Mouse (Mus musculus): ENCODE data around the gene Ghrh. TPM values are rescaled to one million over a fixed set of nuclear protein-coding genes. Genes with fewer than 3 reads are reported as not detected.
A peak's percentile ranks its signal among the peaks of the same experiment; 100 is the strongest.
"Not testable (repeated sequence)": the region's sequence is repeated elsewhere in the genome, so short reads cannot be mapped to it uniquely, and the experiment has no call there.

Ghrh gene
- not detected for total RNA-seq (2021)

- peak; percentile 76 for DNase-seq
- intact Hi-C loops (cut with DNase I) = no loop called here
Observed at GRCm38 (mm10) chr2:157347361-157348159, at the start of gene Ghrh. TSS of gene Ghrh (minus strand) at chr2:157347506.

- intact Hi-C loops (cut with DNase I) = no loop called here
- no peak for DNase-seq
Observed at GRCm38 (mm10) chr2:157395960-157396359, 48.7 kb upstream of the Ghrh start.

- intact Hi-C loops (cut with DNase I) = no loop called here
- DNase-seq = peak; percentile 34
Observed at GRCm38 (mm10) chr2:157395371-157395770, 48.1 kb upstream of the Ghrh start.

GRCm38 (mm10) chr2:157394868-157395267 lies 47.6 kb upstream of the Ghrh start:
- DNase-seq = no peak
- intact Hi-C loops (cut with DNase I) = no loop called here

- no peak for DNase-seq
- intact Hi-C loops (cut with DNase I) = no loop called here
Observed at GRCm38 (mm10) chr2:157393549-157393948, 46.2 kb upstream of the Ghrh start.

- intact Hi-C loops (cut with DNase I) = no loop called here
- DNase-seq = no peak
Observed at GRCm38 (mm10) chr2:157392331-157392730, 45.0 kb upstream of the Ghrh start.

GRCm38 (mm10) chr2:157389591-157389921 lies 42.2 kb upstream of the Ghrh start:
- intact Hi-C loops (cut with DNase I) = no loop called here
- no peak for DNase-seq

- DNase-seq; intact Hi-C loops (cut with DNase I): not testable (repeated sequence)
Observed at GRCm38 (mm10) chr2:157388901-157389590, 41.7 kb upstream of the Ghrh start.

GRCm38 (mm10) chr2:157384836-157385235 lies 37.5 kb upstream of the Ghrh start:
- no peak for DNase-seq
- intact Hi-C loops (cut with DNase I) = no loop called here

GRCm38 (mm10) chr2:157376995-157377394 lies 29.7 kb upstream of the Ghrh start:
- intact Hi-C loops (cut with DNase I) = no loop called here

GRCm38 (mm10) chr2:157375794-157376757 lies 28.8 kb upstream of the Ghrh start:
- DNase-seq = no peak
- intact Hi-C loops (cut with DNase I) = no loop called here

More at GRCm38 (mm10) chr2:157376995-157377394, 29.7 kb upstream of the Ghrh start:
- no peak for DNase-seq

- no peak for DNase-seq
- intact Hi-C loops (cut with DNase I) = no loop called here
Observed at GRCm38 (mm10) chr2:157375051-157375450, 27.7 kb upstream of the Ghrh start.

GRCm38 (mm10) chr2:157373681-157374080 lies 26.4 kb upstream of the Ghrh start:
- no peak for DNase-seq
- intact Hi-C loops (cut with DNase I) = no loop called here

GRCm38 (mm10) chr2:157371696-157372095 lies 24.4 kb upstream of the Ghrh start:
- intact Hi-C loops (cut with DNase I) = no loop called here
- DNase-seq = no peak

- no peak for DNase-seq
- intact Hi-C loops (cut with DNase I) = no loop called here
Observed at GRCm38 (mm10) chr2:157367991-157368390, 20.7 kb upstream of the Ghrh start.

- intact Hi-C loops (cut with DNase I) = no loop called here
- peak; percentile 95 for DNase-seq
Observed at GRCm38 (mm10) chr2:157367184-157367893, 20.0 kb upstream of the Ghrh start, which contains the start of gene Manbal. TSS of gene Manbal (plus strand) at chr2:157367594.

GRCm38 (mm10) chr2:157366762-157367161 lies 19.5 kb upstream of the Ghrh start:
- intact Hi-C loops (cut with DNase I) = no loop called here
- DNase-seq = no peak

GRCm38 (mm10) chr2:157363031-157363430 lies 15.7 kb upstream of the Ghrh start:
- intact Hi-C loops (cut with DNase I) = no loop called here
- DNase-seq = no peak

GRCm38 (mm10) chr2:157360028-157360427 lies 12.7 kb upstream of the Ghrh start:
- intact Hi-C loops (cut with DNase I) = no loop called here
- DNase-seq = no peak

- DNase-seq = no peak
- intact Hi-C loops (cut with DNase I) = no loop called here
Observed at GRCm38 (mm10) chr2:157354106-157354505, 6.8 kb upstream of the Ghrh start.
